Mouse (Mus musculus): ENCODE measurements around the gene Dcaf6. TPM values are rescaled to one million over a fixed set of nuclear protein-coding genes. Genes with fewer than 3 reads are reported as not detected.

Dcaf6 gene
- 17.4 and 17.5 TPM in 2 replicates for polyA plus RNA-seq (2015; fragmentation: Nextera tagmentation; extraction: Ambion mirVana)

DNA sequence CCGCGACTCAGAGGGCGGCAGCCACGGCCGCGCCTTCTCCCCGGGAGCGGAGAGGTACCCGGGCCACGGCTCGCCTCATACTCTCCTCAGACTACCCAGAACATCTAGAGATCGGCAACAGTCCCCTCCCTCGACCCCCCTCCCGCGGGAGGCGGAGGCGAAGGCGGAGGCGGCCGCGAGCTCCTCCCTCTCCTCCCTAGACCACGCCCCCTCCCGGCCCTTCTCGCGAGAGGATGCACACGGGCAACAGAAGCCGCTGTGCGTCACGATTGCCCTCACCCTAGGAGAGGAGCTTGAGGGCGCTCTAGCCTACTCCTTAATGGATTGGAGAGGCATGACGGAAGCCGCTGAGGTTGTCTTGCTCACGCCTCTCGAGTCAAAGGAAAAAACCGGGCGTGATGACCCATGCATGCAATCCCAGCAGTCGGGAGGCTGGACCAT is at the start of gene Dcaf6, which contains the start of gene Mpc2:
Gene Dcaf6, minus strand, starts transcription at position 116 of the 441 bp plus-strand sequence.
Gene Mpc2, plus strand, starts transcription at position 278 of the 441 bp plus-strand sequence.
- Histone ChIP-seq H3K9ac (replicated peaks; ENCODE audit: low read depth, low read length) (peak within 1 kb of the TSS; percentile 90), H3K27me3 (replicated peaks; ENCODE audit: control insufficient read depth, insufficient read depth, low read length) (no peaks in the 10 kb centered on the region), H3K27ac (ENCODE audit: low read length) (peak within 1 kb of the TSS; percentile 97), H3K4me3 (replicated peaks; ENCODE audit: low read length) (peak within 1 kb of the TSS; percentile 88), H3K36me3 (ENCODE audit: control insufficient read depth, insufficient read depth) (no peaks in the 10 kb centered on the region), H3K9me3 (ENCODE audit: control insufficient read depth, low read length) (no peaks in the 10 kb centered on the region), H3K4me1 (replicated peaks; ENCODE audit: control insufficient read depth, insufficient read depth, low read length) (peaks cover 14% of the 10 kb centered on the region), H3K4me2 (ENCODE audit: low read length) (peak within 1 kb of the TSS; percentile 98)
- WGBS = under 1% methylated on average over 26 of the region's 37 CpGs
- peak; percentile 95 for ATAC-seq

DNA sequence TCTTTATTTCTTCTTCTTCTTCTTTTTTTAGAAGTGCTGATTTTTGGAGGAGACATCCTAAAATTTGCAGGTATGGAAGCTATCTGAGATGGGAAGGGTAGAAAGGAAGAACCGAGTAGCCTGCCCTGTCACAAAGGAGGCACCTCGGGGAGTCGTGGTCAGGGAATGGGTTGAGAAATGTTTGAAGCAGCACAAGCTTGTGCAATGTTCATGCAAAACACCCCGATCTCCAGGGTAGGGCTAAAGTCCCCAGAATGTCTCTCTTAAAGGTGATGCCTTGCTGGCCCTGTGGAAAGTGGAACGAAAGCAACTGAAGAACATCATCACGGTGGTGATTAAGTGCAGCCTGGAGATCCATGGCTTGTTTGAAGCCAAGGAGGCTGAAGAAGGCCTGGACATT is 46.0 kb upstream of the Dcaf6 start:
- whole genome bisulfite sequencing = 86% methylated on average over 6 of the region's 6 CpGs
- ATAC-seq = no peak
- H3K36me3 ChIP-seq (ENCODE audit: control insufficient read depth, insufficient read depth) = no peaks in the 10 kb centered on the region

DNA sequence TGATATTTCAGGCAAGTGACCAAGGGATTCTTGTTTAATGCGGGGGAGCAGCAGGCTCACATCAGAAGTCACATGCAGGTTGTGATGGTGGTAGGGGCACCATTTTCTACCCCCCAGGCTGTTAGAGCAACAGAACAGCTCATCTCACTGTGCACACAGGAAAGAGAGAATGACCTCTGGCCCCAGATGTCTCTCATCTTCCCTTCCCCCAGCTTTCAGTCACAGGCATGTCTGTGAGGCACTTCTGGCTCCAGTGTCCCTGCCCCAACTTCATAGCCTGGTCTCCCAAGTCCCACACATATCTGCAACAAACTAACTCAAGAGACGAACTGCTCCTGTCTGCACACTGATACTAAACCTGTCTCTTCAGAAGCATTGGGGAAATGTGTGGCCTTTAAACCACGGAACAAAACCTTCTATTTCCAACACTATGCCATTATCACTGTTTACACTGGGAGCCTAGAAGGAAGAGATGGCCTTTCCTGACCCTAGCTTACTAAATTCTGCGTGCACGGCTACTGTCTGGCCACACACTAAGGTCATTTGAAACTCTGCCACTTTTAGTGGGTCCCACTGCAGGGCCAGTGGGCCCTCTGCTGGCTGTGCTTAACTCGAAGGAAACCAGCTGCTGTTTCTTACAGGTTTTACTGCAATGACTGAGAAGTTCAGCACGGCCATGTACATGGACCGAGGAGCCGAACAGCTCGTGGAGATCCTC is 43.2 kb upstream of the Dcaf6 start:
- Histone ChIP-seq H3K9me3 (ENCODE audit: control insufficient read depth, low read length) (no peaks in the 10 kb centered on the region), H3K27me3 (replicated peaks; ENCODE audit: control insufficient read depth, insufficient read depth, low read length) (no peaks in the 10 kb centered on the region), H3K4me3 (replicated peaks; ENCODE audit: low read length) (no peak overlapping the region), H3K27ac (ENCODE audit: low read length) (no peak overlapping the region), H3K4me2 (ENCODE audit: low read length) (no peak overlapping the region), H3K9ac (replicated peaks; ENCODE audit: low read depth, low read length) (no peak overlapping the region), H3K36me3 (ENCODE audit: control insufficient read depth, insufficient read depth) (no peaks in the 10 kb centered on the region), H3K4me1 (replicated peaks; ENCODE audit: control insufficient read depth, insufficient read depth, low read length) (no peaks in the 10 kb centered on the region)
- 70% methylated on average over 10 of the region's 10 CpGs for WGBS
- ATAC-seq = no peak

More for the DNA sequence above, 46.0 kb upstream of the Dcaf6 start:
- Histone ChIP-seq H3K4me3 (replicated peaks; ENCODE audit: low read length) (no peak overlapping the region), H3K4me1 (replicated peaks; ENCODE audit: control insufficient read depth, insufficient read depth, low read length) (no peaks in the 10 kb centered on the region), H3K27ac (ENCODE audit: low read length) (no peak overlapping the region), H3K9ac (replicated peaks; ENCODE audit: low read depth, low read length) (no peak overlapping the region), H3K4me2 (ENCODE audit: low read length) (no peak overlapping the region), H3K27me3 (replicated peaks; ENCODE audit: control insufficient read depth, insufficient read depth, low read length) (no peaks in the 10 kb centered on the region), H3K9me3 (ENCODE audit: control insufficient read depth, low read length) (no peaks in the 10 kb centered on the region)

DNA sequence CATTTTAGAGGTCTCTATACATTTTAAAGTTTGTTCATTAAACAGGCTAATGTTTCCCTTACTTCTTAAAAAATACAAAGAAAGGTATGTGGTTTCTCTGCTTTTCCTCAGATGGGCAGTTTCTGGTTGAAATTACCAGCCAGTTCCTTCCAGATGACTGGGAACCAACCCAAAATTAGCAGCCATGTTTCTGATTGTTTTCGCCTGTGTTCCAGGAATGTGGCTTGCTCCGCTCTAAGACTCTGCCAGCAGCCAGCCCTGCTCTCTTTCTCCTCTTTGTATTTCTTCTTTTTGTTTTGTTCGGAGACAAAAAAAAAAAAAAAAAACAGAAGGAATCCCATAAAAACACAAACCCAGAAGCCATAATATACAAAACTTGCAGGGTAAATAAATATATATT is 38.6 kb upstream of the Dcaf6 start:
- 14% methylated on average over 3 of the region's 3 CpGs for WGBS
- Histone ChIP-seq H3K4me2 (ENCODE audit: low read length) (no peak overlapping the region), H3K36me3 (ENCODE audit: control insufficient read depth, insufficient read depth) (no peaks in the 10 kb centered on the region), H3K9me3 (ENCODE audit: control insufficient read depth, low read length) (no peaks in the 10 kb centered on the region), H3K4me3 (replicated peaks; ENCODE audit: low read length) (no peak overlapping the region), H3K27ac (ENCODE audit: low read length) (no peak overlapping the region), H3K27me3 (replicated peaks; ENCODE audit: control insufficient read depth, insufficient read depth, low read length) (no peaks in the 10 kb centered on the region), H3K9ac (replicated peaks; ENCODE audit: low read depth, low read length) (no peak overlapping the region), H3K4me1 (replicated peaks; ENCODE audit: control insufficient read depth, insufficient read depth, low read length) (no peaks in the 10 kb centered on the region)
- no peak for ATAC-seq

GRCm38 (mm10) chr1:165489197-165489596 is 28.9 kb upstream of the Dcaf6 start:
- ATAC-seq = no peak
- Histone ChIP-seq H3K9ac (replicated peaks; ENCODE audit: low read depth, low read length) (no peak overlapping the region), H3K27me3 (replicated peaks; ENCODE audit: control insufficient read depth, insufficient read depth, low read length) (no peaks in the 10 kb centered on the region), H3K4me3 (replicated peaks; ENCODE audit: low read length) (no peak overlapping the region), H3K27ac (ENCODE audit: low read length) (no peak overlapping the region), H3K4me2 (ENCODE audit: low read length) (no peak overlapping the region), H3K36me3 (ENCODE audit: control insufficient read depth, insufficient read depth) (no peaks in the 10 kb centered on the region), H3K4me1 (replicated peaks; ENCODE audit: control insufficient read depth, insufficient read depth, low read length) (no peaks in the 10 kb centered on the region), H3K9me3 (ENCODE audit: control insufficient read depth, low read length) (no peaks in the 10 kb centered on the region)
- 89% methylated on average over 4 of the region's 4 CpGs for WGBS

GRCm38 (mm10) chr1:165486108-165486507 is 25.8 kb upstream of the Dcaf6 start:
- H3K36me3 ChIP-seq (ENCODE audit: control insufficient read depth, insufficient read depth) = peaks cover 3% of the 10 kb centered on the region; the same call in 1 of the 2 replicates
- H3K4me1 ChIP-seq (replicated peaks; ENCODE audit: control insufficient read depth, insufficient read depth, low read length) = no peaks in the 10 kb centered on the region
- no peak for ATAC-seq
- no peak overlapping the region for H3K27ac ChIP-seq (ENCODE audit: low read length)
- H3K4me2 ChIP-seq (ENCODE audit: low read length) = no peak overlapping the region
- no peak overlapping the region for H3K9ac ChIP-seq (replicated peaks; ENCODE audit: low read depth, low read length)
- no peaks in the 10 kb centered on the region for H3K27me3 ChIP-seq (replicated peaks; ENCODE audit: control insufficient read depth, insufficient read depth, low read length)
- 91% methylated on average over 2 of the region's 2 CpGs for WGBS
- no peaks in the 10 kb centered on the region for H3K9me3 ChIP-seq (ENCODE audit: control insufficient read depth, low read length)
- no peak overlapping the region for H3K4me3 ChIP-seq (replicated peaks; ENCODE audit: low read length)

DNA sequence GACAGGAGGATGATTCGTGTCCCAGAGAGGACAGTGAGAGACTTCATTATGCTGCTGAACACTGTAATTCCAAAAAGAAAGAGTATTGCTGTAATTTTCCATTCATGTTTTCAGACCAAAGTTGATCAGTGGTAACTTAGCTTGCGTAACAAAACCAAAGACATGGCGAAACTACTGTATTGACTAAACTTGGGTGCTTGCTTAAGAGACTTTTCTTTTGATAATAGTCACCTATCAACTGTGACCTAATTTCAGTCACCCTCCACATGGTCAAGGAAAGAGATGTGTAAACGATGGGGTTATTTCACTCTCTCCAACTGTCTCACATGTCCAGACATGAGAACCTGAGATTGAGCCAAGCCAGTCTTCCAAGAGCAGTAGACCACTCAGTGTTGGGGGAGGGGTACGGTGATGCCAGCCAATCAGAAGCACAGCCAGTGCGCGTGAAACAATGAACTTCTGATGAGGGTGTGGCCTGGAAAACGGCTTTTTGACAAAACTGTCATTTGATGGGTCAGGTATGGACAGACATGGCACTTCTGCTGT is 24.5 kb upstream of the Dcaf6 start, which contains the start of gene Adcy10:
Gene Adcy10, plus strand, starts transcription at position 496 of the 546 bp plus-strand sequence.
- no peaks in the 10 kb centered on the region for H3K9me3 ChIP-seq (ENCODE audit: control insufficient read depth, low read length)
- H3K4me2 ChIP-seq (ENCODE audit: low read length) = no peak within 1 kb of the TSS
- H3K9ac ChIP-seq (replicated peaks; ENCODE audit: low read depth, low read length) = no peak within 1 kb of the TSS
- no peaks in the 10 kb centered on the region for H3K4me1 ChIP-seq (replicated peaks; ENCODE audit: control insufficient read depth, insufficient read depth, low read length)
- peaks cover 9% of the 10 kb centered on the region for H3K36me3 ChIP-seq (ENCODE audit: control insufficient read depth, insufficient read depth)
- no peak for ATAC-seq
- 94% methylated on average over 8 of the region's 8 CpGs for WGBS
- H3K27me3 ChIP-seq (replicated peaks; ENCODE audit: control insufficient read depth, insufficient read depth, low read length) = no peaks in the 10 kb centered on the region
- no peak within 1 kb of the TSS for H3K27ac ChIP-seq (ENCODE audit: low read length)
- no peak within 1 kb of the TSS for H3K4me3 ChIP-seq (replicated peaks; ENCODE audit: low read length)

DNA sequence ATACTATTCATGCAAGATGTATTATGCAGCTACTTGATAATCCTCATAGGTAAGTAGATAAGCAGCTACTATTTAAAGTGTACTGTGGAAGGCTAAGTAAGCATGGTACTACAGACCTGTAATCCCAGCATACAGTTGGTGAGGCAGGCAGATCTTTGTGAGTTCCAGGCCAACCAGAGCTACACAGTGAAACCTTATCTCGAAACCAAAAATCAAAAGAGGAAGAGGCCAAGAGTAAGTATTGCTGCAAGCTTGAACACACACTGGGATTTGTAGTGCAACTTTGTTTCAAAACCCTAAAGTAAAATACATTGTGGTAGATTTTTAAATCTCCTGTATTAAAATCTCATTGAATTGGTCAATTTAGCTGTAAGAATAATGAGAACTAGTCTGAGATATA is 11.2 kb upstream of the Dcaf6 start:
- WGBS = 92% methylated on average over 1 of the region's 1 CpGs
- Histone ChIP-seq H3K9ac (replicated peaks; ENCODE audit: low read depth, low read length) (no peak overlapping the region), H3K36me3 (ENCODE audit: control insufficient read depth, insufficient read depth) (no peaks in the 10 kb centered on the region), H3K4me1 (replicated peaks; ENCODE audit: control insufficient read depth, insufficient read depth, low read length) (no peaks in the 10 kb centered on the region), H3K4me3 (replicated peaks; ENCODE audit: low read length) (no peak overlapping the region), H3K4me2 (ENCODE audit: low read length) (no peak overlapping the region), H3K27ac (ENCODE audit: low read length) (no peak overlapping the region), H3K27me3 (replicated peaks; ENCODE audit: control insufficient read depth, insufficient read depth, low read length) (no peaks in the 10 kb centered on the region), H3K9me3 (ENCODE audit: control insufficient read depth, low read length) (no peaks in the 10 kb centered on the region)
- ATAC-seq = no peak

DNA sequence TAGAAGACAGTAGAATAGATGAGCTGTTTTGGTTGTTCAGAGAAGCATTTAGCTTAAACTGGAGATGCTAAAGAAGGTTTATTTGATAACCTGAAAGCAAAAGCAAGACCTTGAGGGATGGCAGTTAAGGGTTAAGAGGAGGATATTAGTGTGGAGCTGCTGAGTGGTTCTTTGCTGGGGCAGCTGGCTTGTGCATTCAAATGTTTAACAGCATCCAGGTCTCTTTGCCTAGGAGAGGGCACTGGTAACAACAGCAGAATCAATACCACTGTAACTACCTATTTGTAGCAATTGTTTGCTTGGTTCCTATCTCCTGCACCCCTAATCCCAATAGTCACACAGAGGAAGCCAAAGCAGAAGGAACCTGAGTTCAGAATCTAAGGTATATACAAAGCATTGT is 9.4 kb upstream of the Dcaf6 start:
- Histone ChIP-seq H3K4me2 (ENCODE audit: low read length) (no peak overlapping the region), H3K36me3 (ENCODE audit: control insufficient read depth, insufficient read depth) (no peaks in the 10 kb centered on the region), H3K9ac (replicated peaks; ENCODE audit: low read depth, low read length) (no peak overlapping the region), H3K4me3 (replicated peaks; ENCODE audit: low read length) (no peak overlapping the region), H3K9me3 (ENCODE audit: control insufficient read depth, low read length) (no peaks in the 10 kb centered on the region), H3K4me1 (replicated peaks; ENCODE audit: control insufficient read depth, insufficient read depth, low read length) (no peaks in the 10 kb centered on the region), H3K27ac (ENCODE audit: low read length) (no peak overlapping the region), H3K27me3 (replicated peaks; ENCODE audit: control insufficient read depth, insufficient read depth, low read length) (no peaks in the 10 kb centered on the region)
- ATAC-seq = no peak

Data from forebrain, embryonic 16.5 days (tissue).